Mouse (Mus musculus) C2C12 (cell line): Measurements from ENCODE around the gene Iqch.

ENCODE experiments used
- CEBPB ChIP-seq: IDR thresholded peaks from one replicate; pipeline ENCODE4 v1.6.1; 2011; ENCODE audit warnings: low read depth, mild to moderate bottlenecking, control low read depth, moderate library complexity
- CTCF ChIP-seq: IDR thresholded peaks from one replicate; pipeline ENCODE4 v1.5.1; 2011; ENCODE audit not compliant: control insufficient read depth, insufficient read depth, insufficient read length
- MAX ChIP-seq: IDR thresholded peaks from one replicate; pipeline ENCODE4 v1.6.1; 2011; ENCODE audit warnings: mild to moderate bottlenecking, control low read depth
- MYOD1 ChIP-seq: IDR thresholded peaks from one replicate; pipeline ENCODE4 v1.6.1; 2011; ENCODE audit warnings: low read depth; ENCODE audit not compliant: control insufficient read depth, insufficient read length
- MYOG ChIP-seq: IDR thresholded peaks from one replicate; pipeline ENCODE4 v1.6.1; 2011; ENCODE audit not compliant: control insufficient read depth, insufficient read length; ENCODE audit errors: extremely low read depth
- USF1 ChIP-seq: IDR thresholded peaks from one replicate; pipeline ENCODE4 v1.6.1; 2011; ENCODE audit warnings: low read depth, mild to moderate bottlenecking, control low read depth, moderate library complexity

- no peak for TF ChIP-seq CTCF
- TF ChIP-seq MYOG = no peak
- TF ChIP-seq MAX = no peak
- peak; percentile 71 for TF ChIP-seq MYOD1
- TF ChIP-seq USF1 = no peak
- no peak for TF ChIP-seq CEBPB
These were observed 8.6 kb upstream of the Iqch start for GRCm38 (mm10) chr9:63610841-63611366.
